Mouse (Mus musculus): Measurements from ENCODE around the gene Hddc3.
A peak's percentile ranks its signal among the peaks of the same experiment; 100 is the strongest.

Hddc3 gene

DNA sequence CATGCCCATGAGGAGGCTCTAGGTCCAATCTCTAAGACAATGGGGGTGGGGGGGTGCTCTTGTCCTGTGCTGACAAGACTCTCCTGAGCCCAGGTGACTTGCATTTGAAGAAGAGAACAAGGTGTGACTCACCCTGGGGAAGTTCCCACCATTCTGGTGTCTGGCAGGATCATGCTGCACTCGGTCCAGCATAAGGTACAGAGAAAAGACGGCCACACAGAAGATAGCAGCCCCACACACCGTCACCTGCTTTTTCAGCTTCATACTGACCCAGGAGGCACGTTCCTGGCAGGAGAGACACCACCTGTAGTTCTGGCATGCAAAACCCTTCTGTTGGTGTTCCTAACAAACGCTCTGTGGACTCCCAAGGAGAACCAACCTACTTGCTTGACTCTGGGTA is 26.6 kb downstream of the Hddc3 start:
- DNase-seq (ENCODE audit: low read depth, low spot score), result no peak

DNA sequence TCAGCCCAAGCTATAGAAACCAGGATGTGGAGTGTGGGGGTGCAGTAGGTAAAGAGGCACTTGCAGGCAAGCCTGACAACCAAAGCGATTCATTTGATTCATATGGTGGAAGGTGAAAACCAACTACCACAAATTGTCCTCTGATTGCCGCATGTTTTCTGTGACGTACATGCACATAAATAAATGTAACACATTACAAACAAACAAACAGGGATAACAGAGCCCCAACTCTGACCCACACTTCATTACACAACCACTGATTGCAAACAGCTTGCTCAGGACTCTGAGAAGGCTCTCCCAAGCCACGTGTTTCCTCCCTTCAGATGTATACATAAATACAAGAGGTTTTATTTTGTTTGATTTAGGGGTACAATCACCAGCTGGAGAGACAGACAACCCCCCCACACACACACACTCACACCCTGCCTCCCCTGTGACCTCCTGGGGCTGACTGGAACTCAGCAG is 27.1 kb downstream of the Hddc3 start:
- DNase-seq (ENCODE audit: low read depth, low spot score), result no peak

DNA sequence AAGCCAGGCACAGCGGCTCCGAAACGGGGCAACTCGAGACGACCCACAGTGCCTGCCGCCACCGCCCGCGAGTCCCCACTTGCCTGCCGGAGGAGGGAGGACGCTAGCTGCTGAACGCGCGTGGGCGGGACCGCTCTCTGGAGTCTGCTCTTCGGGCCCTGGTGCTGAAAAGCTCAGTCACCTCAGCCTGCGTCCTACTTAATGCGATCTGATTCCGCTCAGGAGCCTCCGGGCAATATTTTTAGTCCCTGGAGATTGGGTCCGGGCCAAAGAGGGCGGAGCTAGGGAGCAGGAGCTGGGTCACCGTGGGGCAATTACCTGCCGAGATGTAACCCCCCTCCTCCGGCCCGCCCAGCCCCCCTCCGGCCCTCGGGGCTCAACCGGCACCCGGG is 27.7 kb downstream of the Hddc3 start:
- peak; percentile 95 for DNase-seq (ENCODE audit: low read depth, low spot score)

DNA sequence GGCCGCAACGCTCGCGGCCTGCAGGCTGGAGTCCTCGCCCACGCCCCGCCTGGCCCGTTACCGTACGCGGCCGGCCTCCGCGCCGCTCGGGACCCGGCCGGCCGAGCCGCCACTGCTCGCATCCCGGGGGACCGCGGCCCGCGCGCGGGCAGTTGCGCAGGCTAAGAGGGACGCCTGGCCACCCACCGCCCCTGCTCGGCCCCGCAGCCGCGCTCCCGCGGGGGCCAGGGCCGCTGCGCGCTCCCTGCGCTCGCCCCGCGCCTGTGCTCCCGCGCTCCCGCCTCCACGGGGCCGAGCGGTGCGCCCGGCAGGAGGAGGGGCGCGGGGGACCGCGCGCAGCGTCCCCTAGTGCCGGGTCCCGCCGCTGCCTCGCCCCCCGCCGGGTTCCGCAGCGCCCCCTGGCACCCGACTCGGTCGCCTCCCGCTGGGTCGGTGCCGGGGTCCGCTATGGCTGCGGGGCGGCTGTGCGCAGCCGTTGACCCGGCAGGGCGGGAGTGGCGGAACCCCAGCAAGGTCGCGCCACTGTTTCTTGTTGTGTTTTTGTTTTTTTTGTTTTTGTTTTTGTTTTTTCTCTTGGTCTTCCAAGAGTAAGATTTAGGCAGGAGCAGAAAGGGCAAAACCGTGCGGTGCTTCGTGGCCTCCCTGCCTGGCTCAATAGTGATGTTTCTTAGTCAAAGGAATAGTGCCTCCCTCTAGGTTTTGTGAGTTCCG is 28.3 kb downstream of the Hddc3 start, which contains the start of gene Man2a2:
Gene Man2a2 (minus strand): TSS at position 335 of the 711 bp plus-strand sequence.
- DNase-seq (ENCODE audit: low read depth, low spot score), result peak; percentile 69

DNA sequence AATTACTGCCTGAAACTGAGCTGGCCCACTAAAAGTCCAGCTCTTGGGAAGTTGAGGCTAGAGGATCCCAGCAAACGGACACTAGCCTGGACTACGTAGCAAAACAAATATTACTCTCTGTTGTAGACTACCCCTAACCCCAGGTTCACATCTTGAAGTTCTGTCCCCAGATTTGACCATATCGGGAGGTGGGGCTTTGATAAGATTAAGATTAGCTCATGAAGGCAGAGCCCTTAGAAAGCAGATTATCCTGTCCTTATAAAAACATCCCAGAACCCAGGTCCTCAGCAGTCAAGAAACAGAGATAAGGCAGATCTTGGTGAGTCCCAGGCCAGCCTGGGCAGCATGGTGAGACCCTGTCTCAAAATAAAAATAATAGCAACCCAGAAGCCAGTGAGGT is 29.3 kb downstream of the Hddc3 start:
- no peak for DNase-seq (ENCODE audit: low read depth, low spot score)

DNA sequence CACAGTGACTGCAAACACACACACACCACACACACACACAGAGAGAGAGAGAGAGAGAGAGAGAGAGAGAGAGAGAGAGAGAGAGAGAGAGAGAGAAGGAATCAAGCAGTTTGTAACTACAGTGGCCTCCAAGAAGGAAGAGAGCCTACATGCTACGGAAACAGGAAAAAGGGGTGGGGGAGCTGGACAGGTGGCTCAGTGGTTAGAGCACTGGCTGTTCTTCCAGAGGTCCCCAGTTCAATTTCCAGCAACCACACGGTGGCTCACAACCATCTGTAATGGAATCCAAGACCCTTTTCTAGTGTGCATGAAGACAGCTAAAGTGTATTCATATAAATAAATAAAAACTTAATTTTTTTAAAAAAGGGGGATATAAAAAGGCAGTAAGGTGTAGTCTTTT is 29.8 kb downstream of the Hddc3 start:
- DNase-seq (ENCODE audit: low read depth, low spot score), result no peak

DNA sequence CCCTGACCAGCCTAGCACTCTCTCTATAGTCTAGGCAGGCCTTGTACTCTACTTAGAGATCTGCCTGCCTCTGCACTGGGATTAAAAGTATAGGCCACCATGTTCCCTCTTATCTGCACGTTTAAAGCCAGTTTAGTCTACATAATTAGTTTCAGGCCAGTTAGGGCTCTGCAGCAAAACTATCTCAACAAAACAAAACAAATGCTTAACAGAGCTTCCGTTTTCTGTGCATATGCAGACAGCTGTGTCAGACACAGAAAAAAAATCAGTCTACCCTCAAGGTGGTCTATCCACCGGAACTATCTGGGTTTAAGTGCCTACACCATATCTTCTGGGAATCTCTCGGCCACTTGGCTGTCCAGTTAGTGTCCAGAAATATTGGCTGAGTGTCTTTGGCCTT is 30.4 kb downstream of the Hddc3 start:
- no peak for DNase-seq (ENCODE audit: low read depth, low spot score)

DNA sequence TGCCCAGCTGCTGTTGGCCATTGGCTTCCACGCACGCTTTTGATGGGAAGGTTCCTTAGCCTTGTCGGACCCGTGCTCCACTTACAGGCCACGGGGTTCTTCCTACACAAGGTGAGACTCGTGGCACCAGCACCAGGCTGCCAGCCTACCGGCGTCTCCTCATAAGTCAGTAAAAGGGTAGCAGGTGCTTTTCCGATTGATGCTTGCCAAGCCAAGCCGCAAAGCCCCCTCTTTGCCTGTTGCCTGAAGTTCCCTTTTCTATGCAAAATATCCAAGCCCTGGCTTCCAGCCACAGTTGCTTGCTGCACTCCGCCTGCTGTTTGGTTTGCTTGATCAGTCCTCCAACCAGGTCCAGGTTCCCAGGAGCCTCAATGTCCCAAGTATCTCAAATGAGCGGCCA is 30.9 kb downstream of the Hddc3 start:
- DNase-seq (ENCODE audit: low read depth, low spot score), result no peak

DNA sequence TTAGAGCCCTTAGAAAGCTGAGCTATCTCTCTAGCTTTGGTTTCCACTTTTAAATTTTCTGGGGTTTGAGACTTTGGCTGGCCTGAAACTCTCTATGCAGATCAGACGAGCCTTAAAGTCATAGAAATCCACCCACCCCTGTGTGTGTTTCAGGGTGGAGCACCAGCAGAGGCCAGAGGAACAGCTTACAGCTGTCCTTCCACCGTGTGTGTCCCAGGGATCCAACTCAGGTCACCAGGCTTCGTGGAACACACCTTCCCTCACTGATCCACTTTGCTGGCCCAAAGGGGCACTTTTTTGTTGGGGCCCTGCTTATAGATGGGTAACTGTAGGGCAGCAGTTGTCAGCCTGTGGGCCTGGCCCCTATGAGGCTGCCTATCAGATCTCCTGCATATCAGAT is 31.4 kb downstream of the Hddc3 start:
- DNase-seq (ENCODE audit: low read depth, low spot score), result no peak

DNA sequence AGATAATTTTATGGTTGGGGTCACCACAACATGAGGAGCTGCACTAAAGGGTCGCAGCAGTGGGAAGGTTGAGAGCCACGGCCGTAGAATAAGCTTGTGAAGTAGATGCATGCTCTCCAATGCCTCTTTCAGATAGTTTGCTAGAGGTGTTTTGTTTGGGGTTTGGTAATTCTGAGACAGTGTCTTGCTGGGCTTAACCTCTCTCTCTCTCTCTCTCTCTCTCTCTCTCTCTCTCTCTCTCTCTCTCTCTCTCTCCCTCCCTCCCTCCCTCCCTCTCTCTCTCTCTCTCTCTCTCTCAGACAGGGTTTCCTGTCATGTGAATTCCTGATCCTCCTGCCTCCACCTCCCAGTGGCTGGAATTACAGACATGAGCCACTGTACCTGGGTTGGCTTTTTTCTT is 31.8 kb downstream of the Hddc3 start:
- DNase-seq (ENCODE audit: low read depth, low spot score), result no peak

DNA sequence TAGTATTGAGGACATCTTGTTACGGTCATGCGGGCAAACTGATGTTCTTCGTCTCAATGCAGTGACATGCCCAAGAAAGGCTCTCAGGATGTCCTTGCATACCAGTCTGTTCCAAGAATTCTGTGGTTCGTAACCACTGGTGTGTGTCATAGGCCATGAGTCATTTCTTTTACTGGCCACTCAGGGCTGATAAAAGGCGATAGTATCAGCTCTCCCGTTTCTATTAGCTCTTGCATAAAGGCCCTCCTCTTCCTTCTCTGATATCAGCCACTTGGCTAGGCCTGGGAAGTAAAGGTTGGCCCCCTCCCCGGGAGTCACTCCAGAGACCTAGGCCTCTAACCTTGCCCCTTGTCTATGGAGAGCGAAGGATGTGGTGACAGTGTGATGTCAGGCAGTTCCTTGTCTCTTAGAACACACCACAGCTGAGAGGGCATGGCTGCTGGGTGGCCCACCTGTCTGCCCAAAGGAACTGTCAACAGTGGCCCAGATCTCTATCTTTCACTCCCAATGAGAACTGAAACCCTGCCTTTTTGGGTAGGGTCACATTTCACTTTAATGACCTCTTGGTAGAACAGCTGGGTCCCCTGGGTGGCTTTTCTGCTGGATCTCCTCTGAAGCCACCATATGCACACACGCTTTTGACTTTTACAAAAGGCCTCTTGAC is 32.6 kb downstream of the Hddc3 start:
- no peak for DNase-seq (ENCODE audit: low read depth, low spot score)

DNA sequence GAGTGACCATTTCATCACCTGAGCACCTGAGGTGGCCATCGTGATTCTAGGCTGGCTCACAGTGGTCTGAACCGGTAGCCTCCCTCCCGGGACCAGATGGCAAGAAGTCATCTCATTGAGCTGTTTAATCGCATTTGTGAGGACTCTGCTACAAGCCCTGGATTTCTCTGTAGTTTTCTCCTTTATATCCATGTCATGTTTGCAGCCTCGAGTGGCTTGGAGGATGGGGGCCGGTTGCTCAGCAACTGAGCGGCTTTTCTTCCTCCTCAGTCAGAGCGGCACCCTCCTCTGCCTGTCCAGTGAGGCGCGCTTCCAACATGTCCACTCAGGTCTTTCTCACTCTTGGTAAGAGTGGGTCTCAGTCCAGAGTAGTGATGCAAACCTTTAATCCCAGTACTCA is 33.3 kb downstream of the Hddc3 start:
- DNase-seq (ENCODE audit: low read depth, low spot score), result no peak

DNA sequence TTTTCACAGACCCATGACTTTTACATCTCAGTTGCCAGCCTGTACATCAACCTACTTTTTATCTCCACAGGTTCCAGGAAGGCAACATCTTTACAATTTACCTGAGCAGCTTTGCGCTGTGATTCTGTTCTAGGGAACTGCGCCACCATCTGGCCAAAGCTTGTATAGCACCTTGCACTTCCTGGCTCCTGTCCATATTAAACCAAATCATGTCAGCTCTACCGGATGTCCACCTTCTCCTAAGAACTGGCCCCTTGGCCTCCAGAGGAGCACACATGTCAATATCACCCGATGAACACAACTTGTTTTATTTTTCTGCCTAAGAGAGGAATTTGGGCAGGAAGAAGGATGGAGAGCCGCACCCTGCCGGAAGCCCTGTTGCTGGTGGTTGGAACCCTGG is 34.6 kb downstream of the Hddc3 start:
- DNase-seq (ENCODE audit: low read depth, low spot score), result peak; percentile 79

DNA sequence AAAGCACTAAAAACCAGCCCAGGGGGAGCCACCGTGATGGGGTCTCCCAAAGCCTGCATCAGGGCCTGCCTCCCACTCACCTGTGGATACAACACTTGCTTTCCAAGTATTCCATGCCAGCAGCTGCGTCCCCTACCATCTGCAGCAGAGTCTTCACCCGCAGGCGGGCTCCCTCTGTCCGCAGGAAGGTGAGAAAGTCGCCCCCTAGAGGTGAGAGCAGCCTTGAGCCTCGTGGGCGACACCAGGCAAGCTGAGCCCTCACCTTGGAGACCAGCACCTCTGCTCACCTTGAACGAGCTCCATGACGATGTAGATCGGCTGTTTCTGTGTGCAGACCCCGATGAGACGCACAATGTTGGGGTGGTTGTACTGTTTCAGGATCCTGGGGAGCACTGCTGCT is 36.6 kb downstream of the Hddc3 start:
- DNase-seq (ENCODE audit: low read depth, low spot score), result peak; percentile 85

DNA sequence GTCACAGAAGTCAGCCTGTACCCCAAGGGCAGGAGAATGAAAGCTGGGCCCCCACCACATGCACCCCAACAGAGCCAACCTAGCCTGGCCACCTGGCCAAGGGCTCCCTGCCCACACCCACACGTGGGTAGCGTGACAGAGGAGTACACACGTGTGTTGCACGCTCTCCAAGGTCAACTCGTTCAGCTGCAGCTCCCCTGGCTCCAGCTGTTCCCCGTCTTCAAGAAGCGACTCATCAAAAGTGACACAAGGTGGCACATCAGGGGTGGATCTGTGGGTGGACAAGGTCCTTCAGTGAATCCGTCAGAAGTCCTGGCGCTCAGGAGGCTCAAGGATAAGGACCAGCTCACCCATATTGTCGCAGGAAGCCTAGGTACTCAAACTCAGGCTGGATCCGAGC is 40.0 kb downstream of the Hddc3 start:
- DNase-seq (ENCODE audit: low read depth, low spot score), result no peak

DNA sequence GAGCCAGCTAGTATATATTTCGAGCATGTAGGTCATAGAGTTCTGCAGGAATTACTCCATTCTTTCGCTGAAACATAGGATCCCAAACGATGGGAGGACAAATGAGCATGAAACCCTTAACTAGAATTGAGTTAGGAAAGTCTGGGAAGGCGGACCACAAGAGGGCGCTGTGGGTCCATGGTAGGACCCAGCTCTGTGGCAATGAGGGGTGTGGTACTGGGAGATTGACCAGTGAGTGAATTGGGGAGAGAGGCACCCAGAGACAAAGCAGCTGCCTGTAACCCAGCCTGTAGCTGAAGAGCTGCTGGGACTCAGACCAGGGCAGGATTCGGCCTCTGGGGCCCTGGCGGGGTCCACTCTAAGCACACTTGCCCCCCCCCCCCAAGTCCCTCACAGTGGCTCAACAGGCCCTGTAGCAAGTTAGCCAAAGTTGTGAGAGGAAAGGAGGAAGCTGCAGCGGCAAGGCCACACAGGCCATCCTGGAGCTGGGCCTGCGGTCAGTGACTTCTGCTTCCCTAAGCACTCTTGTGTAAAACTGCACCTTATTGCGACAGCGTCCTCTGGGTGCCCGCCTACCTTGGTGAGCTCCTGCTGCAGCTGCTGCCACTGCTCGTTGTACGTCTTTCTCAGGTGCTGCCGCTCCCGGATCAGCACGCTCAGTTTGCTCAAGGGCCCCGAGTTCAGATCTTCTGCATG is 43.5 kb downstream of the Hddc3 start:
- peak; percentile 93 for DNase-seq (ENCODE audit: low read depth, low spot score)

DNA sequence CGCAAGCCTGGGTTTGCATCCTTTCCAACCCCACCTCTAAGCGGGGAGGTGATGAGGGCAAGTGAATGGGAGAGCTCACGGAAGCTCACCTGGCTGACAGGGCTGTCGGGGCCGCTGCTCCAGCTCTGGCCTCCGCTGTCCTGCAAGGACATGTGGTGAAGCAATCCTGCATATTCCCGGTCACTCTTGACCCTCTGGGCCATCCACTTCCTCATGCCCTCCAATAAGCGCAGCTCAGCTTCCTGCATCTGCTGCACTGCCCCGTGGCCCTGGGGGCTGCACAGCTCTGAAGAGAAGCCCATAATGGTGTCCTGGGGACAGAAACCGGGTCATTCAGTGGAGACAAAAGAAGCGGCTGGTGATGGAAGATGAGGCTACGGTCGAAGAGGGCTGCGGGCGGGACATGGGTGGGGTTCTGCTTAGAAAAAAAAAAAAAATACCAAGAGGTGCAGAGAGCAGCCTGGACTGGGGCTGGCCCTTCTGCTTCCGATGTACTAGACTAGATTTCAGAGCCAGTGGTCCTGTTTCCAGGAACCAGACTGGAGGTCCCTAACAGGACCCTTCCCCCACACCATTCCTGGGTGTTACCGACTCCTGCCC is 44.2 kb downstream of the Hddc3 start:
- DNase-seq (ENCODE audit: low read depth, low spot score), result peak; percentile 30

DNA sequence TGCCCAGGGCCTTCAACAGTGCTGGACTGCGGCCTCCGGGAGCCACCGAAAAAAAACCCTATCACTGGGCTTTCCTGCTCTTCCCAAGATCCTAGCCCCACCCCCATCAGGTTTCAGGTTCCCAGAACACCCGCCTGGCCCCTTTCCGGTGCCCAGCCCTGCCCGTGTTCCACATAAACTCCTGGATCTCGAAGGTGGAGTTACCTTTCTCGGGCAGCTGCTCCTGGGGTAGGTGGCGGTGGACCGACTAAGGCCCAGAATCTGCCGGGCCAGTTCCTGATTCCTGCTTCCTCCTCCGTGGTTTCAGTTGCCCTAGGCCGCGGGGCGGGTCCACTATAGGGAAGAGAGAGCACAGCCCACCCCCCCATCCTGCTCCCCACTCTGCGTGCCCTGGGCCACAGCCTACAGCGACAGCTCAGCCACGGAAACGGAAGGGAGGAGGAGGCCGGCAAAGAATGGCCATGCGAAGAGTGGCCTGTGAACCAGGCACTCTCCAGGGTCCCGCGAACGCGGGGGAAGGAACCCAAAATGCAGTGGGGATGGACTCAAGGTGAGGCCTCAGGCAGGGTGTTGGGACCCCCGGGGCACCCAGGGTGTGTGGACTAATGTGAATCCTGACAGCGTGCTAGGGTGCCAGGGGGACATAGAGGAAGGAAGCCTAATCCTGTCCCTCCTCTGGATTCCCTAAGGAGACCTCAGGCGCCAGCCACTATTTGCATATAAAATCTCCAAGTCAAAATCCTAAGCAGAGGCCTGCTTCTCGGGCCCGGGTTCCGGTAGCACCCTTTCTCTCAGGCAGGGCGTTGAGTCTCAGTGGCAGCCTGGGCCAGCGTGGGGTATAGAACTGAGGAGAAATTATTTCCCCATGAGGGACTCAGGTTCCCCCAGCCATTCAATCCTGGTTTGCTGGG is 45.0 kb downstream of the Hddc3 start, which contains the start of gene Fes:
Gene Fes (minus strand): TSS at position 314 of the 911 bp plus-strand sequence.
- peak; percentile 36 for DNase-seq (ENCODE audit: low read depth, low spot score)

DNA sequence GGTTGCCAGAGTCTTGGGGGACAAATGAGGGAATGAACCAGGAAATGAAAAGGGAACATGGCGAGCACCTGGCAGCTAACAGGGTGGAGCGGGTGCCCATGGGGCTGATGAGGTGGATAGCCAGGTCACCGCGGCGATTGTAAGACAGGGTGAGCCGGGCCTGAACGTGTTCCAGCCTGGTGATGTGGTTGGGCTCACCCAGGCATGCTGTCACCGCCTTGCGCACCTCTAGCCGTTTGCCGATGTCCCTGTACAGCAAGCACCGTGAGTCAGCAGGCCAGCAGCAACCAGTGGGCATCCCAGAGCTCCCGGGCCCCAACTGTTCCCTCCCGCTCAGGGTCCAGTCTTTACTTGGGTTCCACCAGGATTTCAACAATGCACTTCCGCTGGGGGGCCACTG is 49.2 kb downstream of the Hddc3 start:
- DNase-seq (ENCODE audit: low read depth, low spot score), result no peak

DNA sequence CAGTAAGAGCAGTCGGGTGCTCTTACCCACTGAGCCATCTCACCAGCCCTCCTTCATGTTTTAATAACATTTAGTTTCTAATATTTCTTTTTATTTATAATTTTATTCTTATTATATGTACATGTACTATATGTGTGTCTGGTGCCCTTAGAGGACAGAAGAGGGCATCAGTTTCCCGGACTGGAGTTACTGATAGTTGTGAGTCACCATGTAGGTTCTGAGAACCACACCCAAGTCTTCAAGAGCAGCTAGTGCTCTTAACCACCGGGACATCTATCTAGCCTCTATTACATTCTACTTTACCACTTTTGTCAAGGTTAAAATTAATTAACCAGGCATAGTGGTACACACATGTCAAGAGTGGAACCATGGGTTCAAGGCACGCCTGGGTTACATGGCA is 51.7 kb downstream of the Hddc3 start:
- DNase-seq (ENCODE audit: low read depth, low spot score), result no peak

DNA sequence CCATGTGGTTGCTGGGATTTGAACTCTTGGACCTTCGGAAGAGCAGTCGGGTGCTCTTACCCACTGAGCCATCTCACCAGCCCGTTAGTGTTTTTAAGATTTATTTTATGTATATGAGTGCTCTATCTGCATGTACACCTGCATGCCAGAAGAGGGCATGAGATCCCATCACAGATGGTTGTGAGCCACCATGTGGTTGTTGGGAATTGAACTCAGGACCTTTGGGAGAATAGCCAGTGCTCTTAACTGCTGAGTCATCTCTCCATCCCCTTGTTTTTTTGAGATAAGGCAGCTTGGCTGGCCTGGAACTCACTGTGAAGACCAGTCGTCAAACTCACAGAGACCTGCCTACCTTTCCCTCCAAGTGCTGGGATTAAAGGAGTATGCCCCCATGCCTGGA is 53.5 kb downstream of the Hddc3 start:
- DNase-seq (ENCODE audit: low read depth, low spot score), result peak; percentile 34

All from ZHBTc4 (cell line).